Mouse (Mus musculus) MEL (cell line): ENCODE results near the gene Atp6v0a1. TPM values are rescaled to one million over a fixed set of nuclear protein-coding genes. Genes with fewer than 3 reads are reported as not detected.

ENCODE experiments used
- DNase-seq: peaks from one replicate; pipeline ENCODE4 v3.0.0; 2011; ENCODE audit warnings: low read depth, low spot score
- H3K27ac ChIP-seq: 2 replicates; pipeline ENCODE4 v1.5.1; 2012; ENCODE audit warnings: low read depth, mild to moderate bottlenecking, control low read depth, low read length, moderate library complexity; ENCODE audit not compliant: control insufficient read depth
- H3K27me3 ChIP-seq, 2 experiments: fragments of 150-350 bp in 1 of 2; sonication (generic) in 1 of 2; 2 replicates each; pipeline ENCODE4 v1.6.1; 2012; ENCODE audit warnings: low read length in 2 of 2, mild to moderate bottlenecking in 2 of 2, improper control_type of control experiment in 1 of 2, moderate library complexity in 1 of 2; ENCODE audit not compliant: insufficient read depth in 2 of 2, control insufficient read depth in 1 of 2
- H3K36me3 ChIP-seq, 2 experiments: 2 replicates each; pipeline ENCODE4 v1.6.1; 2012 to 2014; ENCODE audit warnings: low read length in 2 of 2, improper control_type of control experiment in 1 of 2, inconsistent platforms in 1 of 2, mild to moderate bottlenecking in 1 of 2; ENCODE audit not compliant: insufficient read depth in 2 of 2, control insufficient read depth in 1 of 2
- H3K4me1 ChIP-seq, 2 experiments: fragments of 150-350 bp in 1 of 2; sonication (generic) in 1 of 2; 2 replicates each; pipeline ENCODE4 v1.6.1; 2012; ENCODE audit warnings: low read length in 2 of 2, improper control_type of control experiment in 1 of 2, mild to moderate bottlenecking in 1 of 2; ENCODE audit not compliant: insufficient read depth in 2 of 2, control insufficient read depth in 1 of 2
- H3K4me3 ChIP-seq, 2 experiments: fragments of 150-350 bp in 1 of 2; sonication (generic) in 1 of 2; 2 replicates each; pipeline ENCODE4 v1.5.1; 2012; ENCODE audit warnings: low read depth in 2 of 2, low read length in 2 of 2, mild to moderate bottlenecking in 2 of 2, moderate library complexity in 2 of 2, control low read depth in 1 of 2, improper control_type of control experiment in 1 of 2; ENCODE audit not compliant: control insufficient read depth in 1 of 2, insufficient read depth in 1 of 2
- H3K79me2 ChIP-seq: 2 replicates; pipeline ENCODE4 v1.6.1; 2012; ENCODE audit warnings: mild to moderate bottlenecking, low read length, moderate library complexity; ENCODE audit not compliant: control insufficient read depth, poor library complexity, insufficient read depth
- H3K9ac ChIP-seq: 2 replicates; pipeline ENCODE4 v1.6.1; 2012; ENCODE audit warnings: low read depth, mild to moderate bottlenecking, control low read depth, low read length, moderate library complexity; ENCODE audit not compliant: control insufficient read depth, poor library complexity, severe bottlenecking
- H3K9me3 ChIP-seq: fragments of 150-350 bp; sonication (generic); replicated peaks from 2 replicates; pipeline ENCODE4 v1.6.1; 2012; ENCODE audit warnings: mild to moderate bottlenecking, low read length, improper control_type of control experiment, moderate library complexity; ENCODE audit not compliant: insufficient read depth
- CHD1 ChIP-seq: IDR thresholded peaks from 2 replicates; pipeline ENCODE4 v1.6.1; 2012; ENCODE audit warnings: low read depth, mild to moderate bottlenecking, inconsistent platforms, low read length, improper control_type of control experiment
- CTCF ChIP-seq, 3 experiments: IDR thresholded peaks in 2 of 3; conservative IDR thresholded peaks in 1 of 3; 2 replicates each; pipeline ENCODE4 v1.5.1; 2011 to 2012; ENCODE audit warnings: low read length in 3 of 3, low read depth in 2 of 3, mild to moderate bottlenecking in 2 of 3, improper control_type of control experiment in 1 of 3, inconsistent platforms in 1 of 3, mixed read lengths in 1 of 3, moderate library complexity in 1 of 3; ENCODE audit not compliant: control insufficient read depth in 1 of 3, insufficient read depth in 1 of 3, poor library complexity in 1 of 3, severe bottlenecking in 1 of 3
- E2F4 ChIP-seq: IDR thresholded peaks from 2 replicates; pipeline ENCODE4 v1.6.1; 2011; ENCODE audit warnings: low read depth, low read length, improper control_type of control experiment, borderline replicate concordance
- ETS1 ChIP-seq: IDR thresholded peaks from 2 replicates; pipeline ENCODE4 v1.6.1; 2012; ENCODE audit warnings: low read depth, mild to moderate bottlenecking, inconsistent platforms, low read length, improper control_type of control experiment, moderate library complexity
- GATA1 ChIP-seq: IDR thresholded peaks from 2 replicates; pipeline ENCODE4 v1.6.1; 2011; ENCODE audit warnings: low read depth, low read length, improper control_type of control experiment
- JUND ChIP-seq: IDR thresholded peaks from 2 replicates; pipeline ENCODE4 v1.6.1; 2011; ENCODE audit warnings: low read depth, mild to moderate bottlenecking, improper control_type of control experiment, low read length
- KAT2A ChIP-seq: conservative IDR thresholded peaks from 2 replicates; pipeline ENCODE4 v1.6.1; 2012; ENCODE audit warnings: low read depth, low read length, improper control_type of control experiment, inconsistent platforms
- MAZ ChIP-seq: IDR thresholded peaks from 2 replicates; pipeline ENCODE4 v1.6.1; 2012; ENCODE audit warnings: low read depth, mild to moderate bottlenecking, inconsistent platforms, low read length, improper control_type of control experiment
- MEF2A ChIP-seq: IDR thresholded peaks from 2 replicates; pipeline ENCODE4 v1.6.1; 2014; ENCODE audit warnings: low read depth, mild to moderate bottlenecking, inconsistent platforms, low read length, improper control_type of control experiment; ENCODE audit not compliant: poor library complexity, insufficient replicate concordance, severe bottlenecking; ENCODE audit errors: extremely low read depth
- MYB ChIP-seq: IDR thresholded peaks from 2 replicates; pipeline ENCODE4 v1.6.1; 2011; ENCODE audit warnings: mild to moderate bottlenecking, low read depth, low read length, improper control_type of control experiment
- POLR2A ChIP-seq, 2 experiments: IDR thresholded peaks; 2 replicates each; pipeline ENCODE4 v1.6.1; 2011 to 2012; ENCODE audit warnings: low read length in 2 of 2, mild to moderate bottlenecking in 2 of 2, control low read depth in 1 of 2, improper control_type of control experiment in 1 of 2, low read depth in 1 of 2, moderate library complexity in 1 of 2; ENCODE audit not compliant: control insufficient read depth in 1 of 2, insufficient read depth in 1 of 2, poor library complexity in 1 of 2
- RAD21 ChIP-seq: IDR thresholded peaks from 2 replicates; pipeline ENCODE4 v1.6.1; 2011; ENCODE audit warnings: mild to moderate bottlenecking, low read depth, low read length, improper control_type of control experiment
- RCOR1 ChIP-seq: IDR thresholded peaks from 2 replicates; pipeline ENCODE4 v1.6.1; 2012; ENCODE audit warnings: low read depth, mild to moderate bottlenecking, inconsistent platforms, low read length, improper control_type of control experiment
- SIN3A ChIP-seq: IDR thresholded peaks from 2 replicates; pipeline ENCODE4 v1.6.1; 2012; ENCODE audit warnings: low read length, improper control_type of control experiment, inconsistent platforms
- SMC3 ChIP-seq: IDR thresholded peaks from 2 replicates; pipeline ENCODE4 v1.6.1; 2011; ENCODE audit warnings: low read depth, low read length, improper control_type of control experiment
- TBP ChIP-seq: IDR thresholded peaks from 2 replicates; pipeline ENCODE4 v1.8.0; 2011; ENCODE audit warnings: low read depth, low read length, improper control_type of control experiment
- UBTF ChIP-seq: IDR thresholded peaks from 2 replicates; pipeline ENCODE4 v1.6.1; 2012; ENCODE audit warnings: low read depth, mild to moderate bottlenecking, inconsistent platforms, low read length, improper control_type of control experiment, moderate library complexity, borderline replicate concordance; ENCODE audit not compliant: insufficient read depth
- USF1 ChIP-seq: IDR thresholded peaks from 2 replicates; pipeline ENCODE4 v1.6.1; 2014; ENCODE audit warnings: low read depth, mild to moderate bottlenecking, inconsistent platforms, low read length, improper control_type of control experiment, moderate library complexity
- USF2 ChIP-seq, 2 experiments: IDR thresholded peaks; 2 replicates each; pipeline ENCODE4 v1.6.1; 2011 to 2012; ENCODE audit warnings: improper control_type of control experiment in 2 of 2, low read length in 2 of 2, borderline replicate concordance in 1 of 2, inconsistent platforms in 1 of 2, low read depth in 1 of 2, mild to moderate bottlenecking in 1 of 2; ENCODE audit not compliant: insufficient read depth in 1 of 2
- ZC3H11A ChIP-seq: IDR thresholded peaks from 2 replicates; pipeline ENCODE4 v1.6.1; 2012; ENCODE audit warnings: low read depth, mild to moderate bottlenecking, inconsistent platforms, low read length, improper control_type of control experiment
- ZKSCAN1 ChIP-seq: IDR thresholded peaks from 2 replicates; pipeline ENCODE4 v1.6.1; 2012; ENCODE audit warnings: low read depth, mild to moderate bottlenecking, inconsistent platforms, low read length, improper control_type of control experiment, moderate library complexity
- polyA plus RNA-seq, 2 experiments: library from polyadenylated mRNA; stranded (reverse) in 1 of 2; unstranded in 1 of 2; fragments of >175 nt in 1 of 2; fragments of >200 nt in 1 of 2; gene quantifications; 2 replicates each; pipeline versions ENCODE4 v1.2.1 to v1.2.4; 2012; ENCODE audit warnings: low replicate concordance in 2 of 2, low read depth in 1 of 2; ENCODE audit not compliant: insufficient read length in 2 of 2, insufficient read depth in 1 of 2, missing spikeins in 1 of 2
- total RNA-seq: library from RNA; depleted of rRNA; stranded (reverse); fragments of 300-350 nt; gene quantifications from 2 replicates; pipeline ENCODE4 v1.2.3, GENCODE M21; 2012

Gene Atp6v0a1
- total and polyA plus RNA-seq, 3 experiments = 12.8 to 23.2 TPM; not detected in 1

DNA sequence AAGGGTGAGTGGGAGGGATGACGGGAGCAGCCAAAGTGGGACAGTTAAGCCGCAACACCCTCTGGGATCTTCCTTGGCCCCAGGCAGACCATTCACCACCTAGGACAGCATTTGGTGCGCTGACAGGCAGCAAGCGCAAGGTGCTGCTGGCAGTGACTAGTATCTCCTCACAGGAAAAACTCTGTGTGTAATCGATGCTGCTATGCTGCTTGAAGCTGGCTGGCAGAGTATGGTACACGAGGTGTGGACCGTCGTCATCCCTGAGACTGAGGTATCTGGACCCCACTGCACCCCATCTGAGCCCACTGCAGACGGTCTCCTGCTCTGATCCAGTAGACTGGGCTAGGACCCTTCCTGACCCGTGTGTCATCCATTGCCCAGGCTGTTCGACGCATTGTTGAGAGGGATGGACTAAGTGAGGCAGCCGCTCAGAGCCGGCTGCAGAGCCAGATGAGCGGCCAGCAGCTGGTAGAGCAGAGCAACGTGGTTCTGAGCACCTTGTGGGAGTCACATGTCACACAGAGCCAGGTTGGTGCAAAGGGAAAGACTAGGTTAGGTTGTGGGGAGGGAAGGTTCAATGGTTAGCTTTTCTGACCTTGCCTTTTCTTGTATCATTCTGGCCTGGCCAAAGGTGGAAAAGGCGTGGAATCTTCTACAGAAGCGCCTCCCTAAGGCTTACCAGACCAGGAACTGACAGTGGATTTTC, 76.5 kb downstream of the Atp6v0a1 start:
- Histone ChIP-seq H3K79me2 (peaks cover 23% of the 10 kb centered on the region), H3K4me3 (no peak overlapping the region), H3K4me1 (peaks cover 6 to 24% of the 10 kb centered on the region in 2 experiments), H3K9ac (no peak overlapping the region), H3K27ac (no peak overlapping the region), H3K9me3 (no peaks in the 10 kb centered on the region), H3K36me3 (peaks cover 3 to 19% of the 10 kb centered on the region in 2 experiments; a peak in 2 of 4 replicates), H3K27me3 (no peaks in the 10 kb centered on the region)
- no peak for DNase-seq
- TF ChIP-seq ETS1 = no peak
- 0 out of 6 replicates have a peak, but pooled peaks of 1 of the 3 experiments have one; percentile 1 for TF ChIP-seq CTCF (IDR thresholded peaks at IDR 0.05 in 2 of 3, conservative IDR thresholded peaks at IDR 0.05 in 1 of 3; ENCODE audit: control insufficient read depth in 1 of 3, insufficient read depth in 1 of 3, low read depth in 2 of 3, low read length in 3 of 3, poor library complexity in 1 of 3, severe bottlenecking in 1 of 3)

DNA sequence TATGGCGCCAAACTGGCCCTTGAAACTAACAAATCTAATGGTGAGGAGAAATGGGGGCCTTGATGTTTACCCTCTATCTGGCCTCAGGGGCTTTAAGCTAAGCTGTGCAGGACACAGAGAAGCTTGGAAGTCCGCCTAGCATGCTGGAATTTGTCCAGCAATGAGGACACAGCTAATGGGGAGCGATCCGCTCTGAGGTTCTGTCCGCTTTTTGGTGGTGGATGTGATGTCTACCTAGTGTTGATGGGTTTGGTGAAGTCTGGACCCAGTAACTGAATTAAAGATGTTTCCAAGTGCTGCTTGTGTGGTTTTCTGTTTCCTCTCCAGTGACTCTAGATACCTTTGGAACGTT, 77.0 kb downstream of the Atp6v0a1 start:
- no peaks in the 10 kb centered on the region for H3K9me3 ChIP-seq
- peaks cover 6 to 21% of the 10 kb centered on the region in 2 experiments for H3K4me1 ChIP-seq
- no peak for TF ChIP-seq USF1
- no peak for TF ChIP-seq TBP
- peak overlapping the region; percentile 66 for H3K27ac ChIP-seq
- no peak overlapping the region; a peak in 1 of 4 replicates for H3K4me3 ChIP-seq
- H3K79me2 ChIP-seq = peaks cover 23% of the 10 kb centered on the region
- H3K9ac ChIP-seq = peak overlapping the region; percentile 81
- H3K36me3 ChIP-seq = peaks cover 4 to 18% of the 10 kb centered on the region in 2 experiments; a peak in 3 of 4 replicates
- H3K27me3 ChIP-seq = no peaks in the 10 kb centered on the region
- no peak for DNase-seq

DNA sequence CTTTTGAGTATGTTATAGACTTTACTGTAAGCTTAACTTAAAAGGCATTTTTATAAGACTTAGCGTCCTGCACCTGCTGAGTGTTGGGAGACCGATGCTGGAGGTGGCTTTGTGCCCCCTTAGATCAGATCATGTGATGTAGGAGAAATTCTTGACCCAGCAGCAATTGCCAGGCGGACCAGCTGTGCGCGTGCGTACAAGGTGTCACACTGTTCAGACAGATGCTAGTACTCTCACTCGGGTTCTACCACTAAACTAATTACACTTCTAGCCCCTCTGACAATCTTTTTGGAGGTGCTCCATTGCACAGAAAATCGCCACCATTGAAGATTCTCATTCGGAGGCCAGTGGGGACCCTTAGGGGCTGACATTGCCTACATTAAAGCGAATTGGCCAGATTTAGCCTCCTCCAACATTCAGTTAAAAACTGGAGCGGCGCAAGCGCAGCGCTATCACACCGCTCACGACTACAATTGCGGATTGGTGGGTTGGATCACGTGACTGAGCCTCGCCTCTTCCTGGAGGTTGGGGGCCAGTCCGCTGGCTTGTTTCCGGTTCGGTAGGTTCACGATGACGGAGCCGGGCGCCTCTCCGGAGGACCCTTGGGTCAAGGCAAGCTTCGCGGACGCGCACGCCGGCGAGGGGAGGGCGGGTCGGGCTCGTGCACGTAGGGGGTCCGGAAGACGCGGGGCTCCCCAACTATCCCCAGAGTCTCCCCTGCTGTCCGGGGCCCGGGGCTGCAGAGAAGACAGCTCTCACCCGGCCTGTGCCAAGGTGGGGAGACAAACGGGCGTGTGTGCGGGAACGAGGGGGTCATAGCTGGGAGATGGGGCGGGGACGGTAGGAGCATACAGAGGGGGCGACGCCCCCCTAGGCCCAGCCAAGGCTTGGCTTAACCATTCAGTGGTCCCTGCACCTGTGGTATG, 77.8 kb downstream of the Atp6v0a1 start, which contains the start of gene Mlx:
Mlx (plus strand) TSS at position 522 of the 926 bp plus-strand sequence.
- Histone ChIP-seq H3K27me3 (no peaks in the 10 kb centered on the region), H3K9me3 (no peaks in the 10 kb centered on the region), H3K27ac (peak within 1 kb of the TSS; percentile 66), H3K4me1 (peaks cover 4 to 19% of the 10 kb centered on the region in 2 experiments), H3K79me2 (peaks cover 23% of the 10 kb centered on the region), H3K4me3 (peak within 1 kb of the TSS; percentile 77 to 80), H3K9ac (peak within 1 kb of the TSS; percentile 81), H3K36me3 (peaks cover 7 to 15% of the 10 kb centered on the region in 2 experiments)
- peak; percentile 97 for DNase-seq
- TF ChIP-seq SMC3 = no peak
- TF ChIP-seq RAD21 = no peak
- TF ChIP-seq MEF2A = no peak
- peak; percentile 72 to 90 for TF ChIP-seq POLR2A (IDR thresholded peaks at IDR 0.05; ENCODE audit: control insufficient read depth in 1 of 2, insufficient read depth in 1 of 2, low read depth in 1 of 2, low read length in 2 of 2, poor library complexity in 1 of 2)
- TF ChIP-seq RCOR1 = no peak
- TF ChIP-seq MAZ = peak; percentile 91; the same call in 1 of the 2 replicates
- TF ChIP-seq USF2 (IDR thresholded peaks at IDR 0.05; ENCODE audit: borderline replicate concordance in 1 of 2, insufficient read depth in 1 of 2, low read depth in 1 of 2, low read length in 2 of 2) = peak; percentile 94 to 95
- peak; percentile 51; the same call in 1 of the 2 replicates for TF ChIP-seq GATA1
- TF ChIP-seq SIN3A = peak; percentile 89
- no peak for TF ChIP-seq UBTF
- TF ChIP-seq JUND = no peak
- TF ChIP-seq ZC3H11A = no peak
- TF ChIP-seq E2F4 = no peak
- no peak for TF ChIP-seq CTCF (IDR thresholded peaks at IDR 0.05 in 2 of 3, conservative IDR thresholded peaks at IDR 0.05 in 1 of 3; ENCODE audit: control insufficient read depth in 1 of 3, insufficient read depth in 1 of 3, low read depth in 2 of 3, low read length in 3 of 3, poor library complexity in 1 of 3, severe bottlenecking in 1 of 3)
- TF ChIP-seq CHD1 = no peak
- peak; percentile 85 for TF ChIP-seq TBP
- peak; percentile 77 for TF ChIP-seq MYB
- TF ChIP-seq KAT2A = no peak; the same call in 1 of the 2 replicates
- no peak for TF ChIP-seq ZKSCAN1
